Comparison of ENCODE assay signal across 27 mouse cellular contexts in the genomic region with DNA sequence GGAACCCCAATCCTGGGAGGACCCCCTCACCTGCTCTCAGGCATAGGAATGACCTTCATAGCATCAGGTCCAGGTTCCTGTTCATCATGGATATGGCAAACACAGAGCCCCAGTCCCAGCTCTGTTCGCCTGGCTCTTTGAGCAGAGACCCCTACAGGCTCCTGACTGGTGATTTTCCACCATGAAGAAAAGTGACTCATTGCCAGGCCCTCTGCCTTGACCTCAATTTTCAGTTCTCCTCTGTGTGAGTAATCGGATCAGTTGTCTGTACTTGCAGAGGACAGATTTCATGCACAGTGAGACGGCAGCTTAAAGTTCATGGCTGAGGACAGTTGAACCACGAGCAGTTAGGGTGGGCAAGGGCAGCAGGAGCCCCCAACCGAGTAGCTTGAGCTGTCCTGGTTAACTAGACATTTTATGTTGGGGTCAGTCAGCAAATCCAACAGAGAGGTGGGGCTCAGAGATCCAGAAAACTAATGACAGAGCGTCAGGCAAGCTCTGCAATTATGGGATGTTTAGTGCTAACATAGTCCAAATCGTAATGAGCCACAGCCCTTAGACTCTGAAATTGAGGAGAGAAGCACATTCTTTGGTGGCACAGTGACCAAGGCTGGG. TPM values are rescaled to one million over a fixed set of nuclear protein-coding genes. Genes with fewer than 3 reads are reported as not detected.
DNase-seq lines count a peak whose midpoint lies in the region.
"Had no signal": no experiment of that assay in that cellular context is flagged by ENCODE, and none has a peak within 500 bp of the region (broad histone marks: within the 10 kb centered on the region; RNA-seq: fewer than 3 reads in every experiment).

No protein-coding gene starts in this region.

- WGBS in embryonic facial prominence, embryonic 10.5 days: 80% methylated on average over 7 of the region's 7 CpGs

- DNase-seq in urinary bladder, postnatal 14 days (ENCODE audit: low spot score): peak; percentile 7
- DNase-seq in urinary bladder, postnatal 4 days (ENCODE audit: low spot score in 2 of 2): no peak
- DNase-seq in adrenal gland, adult 2 months: peak; percentile 81
- no peak for DNase-seq in embryonic facial prominence, embryonic 10.5 days (ENCODE audit: low spot score)
- DNase-seq in lung, postnatal 14 days: no peak
- no peak for DNase-seq in thymus, postnatal 14 days
- no peak for DNase-seq in left cerebral cortex, adult 9 months (ENCODE audit: low spot score in 2 of 2)
- DNase-seq: cerebellum, adult 11-12 months; cerebellum, postnatal 14 days; forebrain, postnatal 0 days; gastrocnemius, postnatal 14 days; heart, postnatal 36 days; kidney, adult 18-20 months; layer of hippocampus, adult 9-11 months; left cerebral cortex, postnatal 4 days; right cerebral cortex, postnatal 14 days; spleen, adult 18-20 months had no signal

- no peaks in the 10 kb centered on the region for H3K36me3 ChIP-seq in embryonic facial prominence, embryonic 10.5 days (replicated peaks)
- H3K36me3 ChIP-seq: embryonic facial prominence, embryonic 12.5 days; heart, embryonic 15.5 days; hindbrain, embryonic 13.5 days; limb, embryonic 15.5 days; neural tube, embryonic 15.5 days had no signal

- H3K9me3 ChIP-seq in embryonic facial prominence, embryonic 10.5 days: no peaks in the 10 kb centered on the region
- H3K9me3 ChIP-seq: embryonic facial prominence, embryonic 12.5 days; heart, embryonic 15.5 days; hindbrain, embryonic 13.5 days; limb, embryonic 15.5 days; neural tube, embryonic 15.5 days had no signal

- peak overlapping the region; percentile 24; the same call in 1 of the 2 replicates for H3K27ac ChIP-seq in embryonic facial prominence, embryonic 10.5 days (replicated peaks)
- H3K27ac ChIP-seq: embryonic facial prominence, embryonic 12.5 days; heart, embryonic 15.5 days; hindbrain, embryonic 13.5 days; left cerebral cortex, adult 2 months; limb, embryonic 15.5 days; neural tube, embryonic 15.5 days had no signal

- H3K4me1 ChIP-seq in embryonic facial prominence, embryonic 10.5 days: peaks cover 25% of the 10 kb centered on the region
- H3K4me1 ChIP-seq: embryonic facial prominence, embryonic 12.5 days; hindbrain, embryonic 13.5 days; limb, embryonic 15.5 days; neural tube, embryonic 15.5 days had no signal

- no peaks in the 10 kb centered on the region for H3K27me3 ChIP-seq in embryonic facial prominence, embryonic 10.5 days (replicated peaks; ENCODE audit: low read depth, poor library complexity, severe bottlenecking)
- H3K27me3 ChIP-seq: embryonic facial prominence, embryonic 12.5 days; heart, embryonic 15.5 days; hindbrain, embryonic 13.5 days; limb, embryonic 15.5 days; neural tube, embryonic 15.5 days; Patski had no signal

- no peak overlapping the region for H3K4me3 ChIP-seq in embryonic facial prominence, embryonic 10.5 days
- H3K4me3 ChIP-seq: embryonic facial prominence, embryonic 12.5 days; heart, embryonic 15.5 days; hindbrain, embryonic 13.5 days; left cerebral cortex, adult 2 months; limb, embryonic 15.5 days; neural tube, embryonic 15.5 days had no signal

RNA-seq across cellular contexts. Expression of gene Insc, which starts 34.8 kb away (rescaled TPM):
- 1 to 10 TPM; 1.1 to 2.2 TPM for total RNA-seq in adrenal gland, adult 2 months (2021)
- 1.7 and 1.9 TPM in 2 replicates for polyA plus RNA-seq in adrenal gland, adult 2 months (2012; rRNA removed)
- polyA plus RNA-seq in embryonic facial prominence, embryonic 10.5 days (2016; fragmentation: Nextera tagmentation; extraction: Ambion mirVana): 5.5 and 6.4 TPM in 2 replicates
- polyA plus RNA-seq: CD4-positive, CD25-positive, alpha-beta regulatory T cell, adult 4 months had no signal

RNA-seq across cellular contexts. Expression of gene Calcb, which starts 59.8 kb away (rescaled TPM):
- total RNA-seq in adrenal gland, adult 2 months (2021): not detected
- polyA plus RNA-seq in adrenal gland, adult 2 months (2012; rRNA removed): 0.19 TPM in 1 of 2 replicates, not detected in the other
- polyA plus RNA-seq in embryonic facial prominence, embryonic 10.5 days (2016; fragmentation: Nextera tagmentation; extraction: Ambion mirVana): not detected in 2 replicates
- total RNA-seq: forebrain, postnatal 0 days; gastrocnemius, postnatal 14 days; left cerebral cortex, adult 2 months had no signal
- polyA plus RNA-seq: CD4-positive, CD25-positive, alpha-beta regulatory T cell, adult 4 months; forebrain, postnatal 0 days; liver, embryonic 16.5 days; midbrain, embryonic 11.5 days had no signal

Comparison
In these comparisons a context has a peak if more than half of its experiments do, and no peak if none do; other contexts are left out.
1. DNase-seq: peak in urinary bladder, postnatal 14 days (single experiment) and adrenal gland, adult 2 months (single experiment); none in urinary bladder, postnatal 4 days (0 of 2), embryonic facial prominence, embryonic 10.5 days (single experiment), lung, postnatal 14 days (single experiment), thymus, postnatal 14 days (single experiment) and left cerebral cortex, adult 9 months (0 of 2).